Mouse (Mus musculus) spleen, postnatal 10 days (tissue): ENCODE data around the gene Izumo3.
"Not testable (repeated sequence)": the region's sequence is repeated elsewhere in the genome, so short reads cannot be mapped to it uniquely, and the experiment has no call there.

Experiments
- DNase-seq, 2 experiments: peaks; one replicate each; pipeline ENCODE4 v3.0.0; 2021 to 2022; ENCODE audit warnings: low spot score in 2 of 2

The Izumo3 gene

GRCm38 (mm10) chr4:92147134-92147533 is at the start of gene Izumo3:
Gene Izumo3 (minus strand): TSS chr4:92147234.
- DNase-seq, result no peak

- not testable (repeated sequence) for DNase-seq
Measured at GRCm38 (mm10) chr4:92191649-92192048, 44.6 kb upstream of the Izumo3 start, which contains the start of gene Gm12666. Gene Gm12666 (minus strand): TSS chr4:92191749.

GRCm38 (mm10) chr4:92152646-92153045 is 5.6 kb upstream of the Izumo3 start:
- no peak for DNase-seq

- no peak for DNase-seq
Measured at GRCm38 (mm10) chr4:92111390-92111988, 35.5 kb downstream of the Izumo3 start.

- DNase-seq, result no peak
Measured at GRCm38 (mm10) chr4:92097386-92097785, 49.6 kb downstream of the Izumo3 start.

GRCm38 (mm10) chr4:92095951-92096350 is 51.1 kb downstream of the Izumo3 start:
- no peak for DNase-seq
